Mouse (Mus musculus) liver, adult 2 months (tissue): Measurements from ENCODE around the gene Hmgcll1. TPM values are rescaled to one million over a fixed set of nuclear protein-coding genes. Genes with fewer than 3 reads are reported as not detected.

Experiments used
- DNase-seq: peaks from one replicate; pipeline ENCODE4 v3.0.0-alpha.2; 2011; ENCODE audit warnings: low read depth, low spot score; ENCODE audit errors: extremely low read depth
- H3K27ac ChIP-seq: fragments of 200-500 bp; replicated peaks from 2 replicates; pipeline ENCODE4 v1.5.1; 2012; ENCODE audit warnings: low read depth, mild to moderate bottlenecking, control low read depth, inconsistent platforms, low read length; ENCODE audit not compliant: insufficient read depth
- H3K27me3 ChIP-seq: fragments of 200-500 bp; 2 replicates; pipeline ENCODE4 v1.6.1; 2012; ENCODE audit warnings: mild to moderate bottlenecking, moderate library complexity, low read length, inconsistent platforms; ENCODE audit not compliant: control insufficient read depth, insufficient read depth
- H3K36me3 ChIP-seq: fragments of 200-500 bp; 2 replicates; pipeline ENCODE4 v1.6.1; 2012; ENCODE audit warnings: low read length, inconsistent platforms; ENCODE audit not compliant: control insufficient read depth, insufficient read depth
- H3K4me1 ChIP-seq: fragments of 200-500 bp; 2 replicates; pipeline ENCODE4 v1.6.1; 2011; ENCODE audit warnings: low read length; ENCODE audit not compliant: control insufficient read depth, insufficient read depth
- H3K4me3 ChIP-seq: fragments of 200-500 bp; 2 replicates; pipeline ENCODE4 v1.5.1; 2011; ENCODE audit warnings: low read depth, mild to moderate bottlenecking, control low read depth, low read length, moderate library complexity; ENCODE audit not compliant: insufficient read depth
- H3K79me2 ChIP-seq: fragments of 200-500 bp; 2 replicates; pipeline ENCODE4 v1.6.1; 2012; ENCODE audit warnings: inconsistent platforms, mild to moderate bottlenecking, low read length, moderate library complexity; ENCODE audit not compliant: control insufficient read depth, insufficient read depth
- H3K9ac ChIP-seq: fragments of 200-500 bp; 2 replicates; pipeline ENCODE4 v1.6.1; 2012; ENCODE audit warnings: low read depth, mild to moderate bottlenecking, control low read depth, inconsistent platforms, low read length
- CTCF ChIP-seq: fragments of 200-500 bp; IDR thresholded peaks from 2 replicates; pipeline ENCODE4 v1.5.1; 2011; ENCODE audit warnings: low read depth, low read length, control low read depth
- POLR2A ChIP-seq: fragments of 200-500 bp; IDR thresholded peaks from 2 replicates; pipeline ENCODE4 v1.6.1; 2011; ENCODE audit warnings: low read length, control low read depth; ENCODE audit not compliant: insufficient read depth; ENCODE audit errors: extremely low read depth
- WGBS: fragments of 180-500 bp; shearing (Covaris S2); methylation state at CpG from one replicate; pipeline ENCODE4 v1.1.7; 2018; 5-methylcytosine and 5-hydroxymethylcytosine counted together
- polyA plus RNA-seq: library from polyadenylated mRNA; depleted of rRNA; stranded (reverse); fragments of >200 nt; gene quantifications from 2 replicates; pipeline ENCODE4 v1.2.3, GENCODE M21; 2012; rRNA removed
- total RNA-seq: library from RNA; depleted of rRNA; stranded (reverse); fragments of >200 nt; gene quantifications from 2 replicates; pipeline ENCODE4 v1.2.3, GENCODE M21; 2014; rRNA removed

Gene Hmgcll1
- total and polyA plus RNA-seq, 2 experiments, result 0.02 to 0.09 TPM

GRCm38 (mm10) chr9:76162446-76162845, 147.8 kb downstream of the Hmgcll1 start:
- WGBS, result 63% methylated on average over 8 of the region's 8 CpGs
- Histone ChIP-seq H3K9ac (no peak overlapping the region), H3K79me2 (no peaks in the 10 kb centered on the region), H3K4me1 (no peaks in the 10 kb centered on the region), H3K27me3 (no peaks in the 10 kb centered on the region), H3K27ac (no peak overlapping the region), H3K36me3 (no peaks in the 10 kb centered on the region), H3K4me3 (no peak overlapping the region)
- DNase-seq, result peak; percentile 1
- no peak for TF ChIP-seq POLR2A
- no peak for TF ChIP-seq CTCF

DNA sequence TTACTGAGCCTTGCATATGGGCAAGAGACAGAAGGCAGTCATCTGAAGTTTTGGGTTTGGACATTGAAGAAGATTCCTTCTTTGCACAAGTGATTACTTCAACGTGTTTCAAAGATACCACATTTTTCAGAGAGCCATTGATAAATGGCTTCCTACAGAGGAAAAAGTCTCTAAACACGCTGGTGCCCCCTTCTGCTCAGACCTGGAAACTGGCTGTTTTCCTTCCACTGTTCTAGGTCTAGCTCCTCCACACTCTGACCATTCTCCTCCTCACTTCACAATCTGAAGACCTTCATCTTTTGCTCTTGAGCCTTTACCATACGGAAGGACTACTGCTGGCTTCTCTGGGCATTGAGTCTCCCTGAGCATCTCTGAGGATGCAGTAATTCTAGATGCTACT, 153.7 kb downstream of the Hmgcll1 start:
- Histone ChIP-seq H3K27me3 (no peaks in the 10 kb centered on the region), H3K4me1 (no peaks in the 10 kb centered on the region), H3K4me3 (no peak overlapping the region), H3K36me3 (no peaks in the 10 kb centered on the region), H3K9ac (no peak overlapping the region), H3K27ac (no peak overlapping the region), H3K79me2 (no peaks in the 10 kb centered on the region)
- TF ChIP-seq CTCF (peak; percentile 44), POLR2A (no peak)
- WGBS, result 37% methylated on average over 3 of the region's 3 CpGs
- peak; percentile 7 for DNase-seq

GRCm38 (mm10) chr9:76172686-76173295, 158.1 kb downstream of the Hmgcll1 start:
- H3K9ac ChIP-seq, result no peak overlapping the region
- no peak overlapping the region for H3K4me3 ChIP-seq
- no peaks in the 10 kb centered on the region for H3K27me3 ChIP-seq
- no peak for TF ChIP-seq CTCF
- TF ChIP-seq POLR2A, result no peak
- H3K27ac ChIP-seq, result no peak overlapping the region
- WGBS, result 74% methylated on average over 5 of the region's 5 CpGs
- H3K79me2 ChIP-seq, result no peaks in the 10 kb centered on the region
- DNase-seq, result no peak
- no peaks in the 10 kb centered on the region for H3K4me1 ChIP-seq
- H3K36me3 ChIP-seq, result no peaks in the 10 kb centered on the region

DNA sequence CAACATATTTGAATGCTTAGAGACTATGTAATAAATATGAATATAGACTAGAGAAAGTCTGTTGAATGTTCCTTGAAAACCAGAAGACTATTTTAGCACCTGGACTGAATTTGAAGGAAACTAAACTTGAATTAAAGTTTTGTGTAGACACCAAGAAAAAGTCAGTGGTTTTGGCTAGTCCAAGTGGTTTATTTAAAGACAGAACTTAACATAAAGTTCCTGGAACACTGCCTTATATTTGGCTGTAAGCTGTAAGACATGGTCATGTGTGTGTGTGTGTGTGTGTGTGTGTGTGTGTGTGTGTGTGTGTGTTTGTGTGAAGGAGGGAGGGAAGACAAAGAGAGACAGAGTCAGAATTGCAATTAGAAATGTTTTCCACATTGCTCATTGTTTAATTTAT, 164.6 kb downstream of the Hmgcll1 start:
- Histone ChIP-seq H3K4me3 (no peak overlapping the region), H3K79me2 (no peaks in the 10 kb centered on the region), H3K4me1 (no peaks in the 10 kb centered on the region), H3K36me3 (no peaks in the 10 kb centered on the region), H3K9ac (no peak overlapping the region), H3K27ac (no peak overlapping the region), H3K27me3 (no peaks in the 10 kb centered on the region)
- no peak for TF ChIP-seq POLR2A
- TF ChIP-seq CTCF, result no peak
- DNase-seq, result no peak

Other genes starting within 250 kb of the Hmgcll1 start
- gene Bmp5, start 239.5 kb upstream of the Hmgcll1 start, total RNA-seq, result 9.7 and 14.6 TPM in 2 replicates
- gene Bmp5, start 239.5 kb upstream of the Hmgcll1 start, polyA plus RNA-seq, result 1.2 and 1.7 TPM in 2 replicates
- gene Gfral, start 198.8 kb downstream of the Hmgcll1 start, total RNA-seq, result not detected in 2 replicates
- gene Gfral, start 198.8 kb downstream of the Hmgcll1 start, polyA plus RNA-seq, result not detected in 2 replicates